Mouse (Mus musculus) intestine, embryonic 14.5 days (tissue): ENCODE measurements at regions not wholly inside any gene's neighbourhood (a gene's known extent, or its start where the extent isn't known, plus 50 kb on each side); places are given as distances from the start of the nearest gene placed in this dataset.

Source experiments
- ATAC-seq: fragments of 200-750 bp; cut with Nextera tagmentation; replicated peaks from 2 replicates; pipeline ENCODE4 v1.8.0; 2017; ENCODE audit warnings: low read depth, moderate number of reproducible peaks, moderate TSS enrichment, moderate library complexity; ENCODE audit not compliant: low FRiP score, low TSS enrichment
- DNase-seq: peaks from one replicate; pipeline ENCODE4 v3.0.0-alpha.2; 2018; ENCODE audit warnings: low spot score
- H3K27ac ChIP-seq: fragments of 300-500 bp; sonication (generic); 2 replicates; pipeline ENCODE4 v1.5.1; 2014; ENCODE audit warnings: low read depth, mild to moderate bottlenecking, control low read depth
- H3K27me3 ChIP-seq: fragments of 300-500 bp; sonication (generic); replicated peaks from 2 replicates; pipeline ENCODE4 v1.6.1; 2014; ENCODE audit warnings: low read length, control low read depth; ENCODE audit not compliant: control insufficient read depth, insufficient read depth
- H3K36me3 ChIP-seq: fragments of 300-500 bp; sonication (generic); 2 replicates; pipeline ENCODE4 v1.6.1; 2014; ENCODE audit warnings: low read length, control low read depth; ENCODE audit not compliant: control insufficient read depth, insufficient read depth
- H3K4me1 ChIP-seq: fragments of 300-500 bp; sonication (generic); replicated peaks from 2 replicates; pipeline ENCODE4 v1.6.1; 2014; ENCODE audit warnings: low read length, control low read depth, mixed read lengths; ENCODE audit not compliant: control insufficient read depth, insufficient read depth
- H3K4me2 ChIP-seq: fragments of 300-500 bp; sonication (generic); 2 replicates; pipeline ENCODE4 v1.6.1; 2014; ENCODE audit warnings: low read length
- H3K4me3 ChIP-seq: fragments of 300-500 bp; sonication (generic); 2 replicates; pipeline ENCODE4 v1.5.1; 2014; ENCODE audit warnings: low read depth, low read length, control low read depth, mixed read lengths
- H3K9ac ChIP-seq: fragments of 300-500 bp; sonication (generic); 2 replicates; pipeline ENCODE4 v1.6.1; 2014; ENCODE audit warnings: mild to moderate bottlenecking, low read length
- H3K9me3 ChIP-seq: fragments of 300-500 bp; sonication (generic); 2 replicates; pipeline ENCODE4 v1.6.1; 2016; ENCODE audit warnings: low read length, control low read depth; ENCODE audit not compliant: control insufficient read depth
- WGBS: fragments of 180-500 bp; shearing (Covaris S2); extraction: QIAGEN DNeasy Blood & Tissue Kit; methylation state at CpG from one replicate; pipeline ENCODE4 v1.1.7; 2014; 5-methylcytosine and 5-hydroxymethylcytosine counted together

- Histone ChIP-seq H3K27ac (no peak overlapping the region), H3K36me3 (no peaks in the 10 kb centered on the region), H3K4me2 (no peak overlapping the region), H3K27me3 (no peaks in the 10 kb centered on the region), H3K9me3 (no peaks in the 10 kb centered on the region), H3K4me3 (no peak overlapping the region), H3K4me1 (no peaks in the 10 kb centered on the region), H3K9ac (no peak overlapping the region)
- WGBS = 36% methylated on average over 7 of the region's 7 CpGs
- DNase-seq (no peak), ATAC-seq (no peak)
Observed at GRCm38 (mm10) chr2:75021639-75022038, 196.0 kb downstream of the Mtx2 start.

- 82% methylated on average over 10 of the region's 10 CpGs for WGBS
- no peaks in the 10 kb centered on the region for H3K27me3 ChIP-seq
Observed at GRCm38 (mm10) chr2:75028151-75028550, 202.5 kb downstream of the Mtx2 start.

GRCm38 (mm10) chr2:75029089-75029693 lies 203.6 kb downstream of the Mtx2 start:
- ATAC-seq (no peak), DNase-seq (no peak)
- Histone ChIP-seq H3K9ac (no peak overlapping the region), H3K4me1 (0 out of 2 replicates have a peak, but pooled peaks cover 4% of the 10 kb centered on the region), H3K4me3 (no peak overlapping the region), H3K27me3 (no peaks in the 10 kb centered on the region), H3K9me3 (no peaks in the 10 kb centered on the region), H3K36me3 (no peaks in the 10 kb centered on the region), H3K4me2 (no peak overlapping the region), H3K27ac (no peak overlapping the region)
- 45% methylated on average over 8 of the region's 8 CpGs for WGBS

More at GRCm38 (mm10) chr2:75028151-75028550, 202.5 kb downstream of the Mtx2 start:
- Histone ChIP-seq H3K9me3 (no peaks in the 10 kb centered on the region), H3K27ac (no peak overlapping the region), H3K4me3 (no peak overlapping the region), H3K4me1 (0 out of 2 replicates have a peak, but pooled peaks cover 4% of the 10 kb centered on the region), H3K36me3 (no peaks in the 10 kb centered on the region), H3K4me2 (no peak overlapping the region), H3K9ac (no peak overlapping the region)
- DNase-seq (no peak), ATAC-seq (no peak)

GRCm38 (mm10) chr2:75034708-75035107 lies 209.1 kb downstream of the Mtx2 start:
- H3K4me2 ChIP-seq = no peak overlapping the region
- no peaks in the 10 kb centered on the region for H3K9me3 ChIP-seq
- H3K27me3 ChIP-seq = no peaks in the 10 kb centered on the region
- H3K27ac ChIP-seq = no peak overlapping the region
- H3K4me1 ChIP-seq = no peaks in the 10 kb centered on the region
- 46% methylated on average over 3 of the region's 3 CpGs for WGBS
- no peak for ATAC-seq
- no peak overlapping the region for H3K4me3 ChIP-seq
- DNase-seq = no peak
- no peak overlapping the region for H3K9ac ChIP-seq
- no peaks in the 10 kb centered on the region for H3K36me3 ChIP-seq

GRCm38 (mm10) chr2:75039066-75039465 lies 213.5 kb downstream of the Mtx2 start:
- Histone ChIP-seq H3K9ac (no peak overlapping the region), H3K27ac (no peak overlapping the region), H3K36me3 (no peaks in the 10 kb centered on the region), H3K4me1 (no peaks in the 10 kb centered on the region), H3K4me2 (no peak overlapping the region), H3K27me3 (no peaks in the 10 kb centered on the region), H3K9me3 (no peaks in the 10 kb centered on the region), H3K4me3 (no peak overlapping the region)
- WGBS = 37% methylated on average over 3 of the region's 3 CpGs
- DNase-seq (no peak), ATAC-seq (no peak)

- no peaks in the 10 kb centered on the region for H3K27me3 ChIP-seq
- H3K9ac ChIP-seq = no peak overlapping the region
- ATAC-seq (no peak), DNase-seq (peak; percentile 41)
- 70% methylated on average over 6 of the region's 6 CpGs for WGBS
- no peaks in the 10 kb centered on the region for H3K36me3 ChIP-seq
- no peak overlapping the region for H3K27ac ChIP-seq
- H3K9me3 ChIP-seq = no peaks in the 10 kb centered on the region
- H3K4me1 ChIP-seq = no peaks in the 10 kb centered on the region
- H3K4me2 ChIP-seq = no peak overlapping the region
- H3K4me3 ChIP-seq = no peak overlapping the region
Observed at GRCm38 (mm10) chr2:75046892-75047291, 221.3 kb downstream of the Mtx2 start.

- H3K4me1 ChIP-seq = no peaks in the 10 kb centered on the region
- H3K4me2 ChIP-seq = no peak overlapping the region
- no peaks in the 10 kb centered on the region for H3K27me3 ChIP-seq
- DNase-seq (peak; percentile 43), ATAC-seq (no peak)
- H3K4me3 ChIP-seq = no peak overlapping the region
- H3K27ac ChIP-seq = no peak overlapping the region
- 43% methylated on average over 6 of the region's 6 CpGs for WGBS
- no peaks in the 10 kb centered on the region for H3K9me3 ChIP-seq
- no peak overlapping the region for H3K9ac ChIP-seq
- no peaks in the 10 kb centered on the region for H3K36me3 ChIP-seq
Observed at GRCm38 (mm10) chr2:75048071-75048470, 222.5 kb downstream of the Mtx2 start.

- Histone ChIP-seq H3K9ac (peak overlapping the region; percentile 25; the same call in 1 of the 2 replicates), H3K4me2 (peak overlapping the region; percentile 69), H3K4me3 (peak overlapping the region; percentile 25), H3K36me3 (no peaks in the 10 kb centered on the region), H3K4me1 (0 out of 2 replicates have a peak, but pooled peaks cover 4% of the 10 kb centered on the region), H3K27ac (peak overlapping the region; percentile 29; the same call in 1 of the 2 replicates), H3K9me3 (no peaks in the 10 kb centered on the region), H3K27me3 (0 out of 2 replicates have a peak, but pooled peaks cover 2% of the 10 kb centered on the region)
- WGBS = 31% methylated on average over 14 of the region's 14 CpGs
- ATAC-seq (peak; percentile 53), DNase-seq (peak; percentile 71)
Observed at GRCm38 (mm10) chr2:75054474-75055186, 229.0 kb downstream of the Mtx2 start.
